Mouse (Mus musculus) CD8-positive naive resting alpha-beta T cell, adult 2 months (primary cell): ENCODE data around the gene 1700008O03Rik.

Experiments
- DNase-seq, 2 experiments: peaks; one replicate each; pipeline ENCODE4 v3.0.0; 2022; ENCODE audit warnings: low read depth in 2 of 2, low spot score in 2 of 2

1700008O03Rik gene

DNA sequence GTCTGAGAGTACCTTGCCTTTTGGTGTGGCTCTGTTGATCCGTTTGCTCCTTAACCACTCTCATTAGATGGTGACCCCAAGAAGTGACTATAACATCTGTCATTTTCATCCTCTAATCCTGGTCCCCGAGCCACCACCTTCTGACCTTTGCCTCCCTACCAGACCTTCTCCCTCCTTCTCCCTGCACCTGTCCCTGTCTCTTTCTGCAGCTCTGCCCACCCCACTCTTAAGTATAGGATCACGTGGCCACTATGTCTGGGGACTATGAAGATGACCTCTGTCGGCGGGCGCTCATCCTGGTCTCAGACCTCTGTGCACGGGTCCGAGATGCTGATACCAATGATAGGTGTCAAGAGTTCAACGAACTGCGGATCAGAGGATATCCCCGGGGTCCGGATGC lies at the start of gene 1700008O03Rik:
Gene 1700008O03Rik, minus strand, starts transcription at position 101 of the 400 bp plus-strand sequence.
- no peak for DNase-seq

DNA sequence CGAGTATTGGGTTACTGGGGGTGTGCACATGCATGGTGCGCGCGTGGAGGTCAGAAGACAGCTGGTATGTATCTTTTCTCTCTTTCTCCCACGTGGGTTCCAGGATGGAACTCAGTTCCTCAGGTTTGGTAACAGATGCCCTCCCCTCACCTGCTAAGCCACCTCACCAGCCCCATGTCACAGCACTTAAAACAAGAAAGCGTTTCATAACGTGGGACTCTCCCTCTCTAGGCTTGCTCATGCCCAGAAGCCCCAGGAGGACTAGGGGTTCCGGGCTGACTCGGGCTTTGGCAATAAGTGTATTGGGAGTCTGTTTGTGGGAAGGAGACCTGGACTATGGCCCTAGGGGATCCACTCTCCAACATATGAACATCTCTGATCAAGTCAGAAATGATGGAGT lies 48.5 kb upstream of the 1700008O03Rik start:
- DNase-seq: no peak

DNA sequence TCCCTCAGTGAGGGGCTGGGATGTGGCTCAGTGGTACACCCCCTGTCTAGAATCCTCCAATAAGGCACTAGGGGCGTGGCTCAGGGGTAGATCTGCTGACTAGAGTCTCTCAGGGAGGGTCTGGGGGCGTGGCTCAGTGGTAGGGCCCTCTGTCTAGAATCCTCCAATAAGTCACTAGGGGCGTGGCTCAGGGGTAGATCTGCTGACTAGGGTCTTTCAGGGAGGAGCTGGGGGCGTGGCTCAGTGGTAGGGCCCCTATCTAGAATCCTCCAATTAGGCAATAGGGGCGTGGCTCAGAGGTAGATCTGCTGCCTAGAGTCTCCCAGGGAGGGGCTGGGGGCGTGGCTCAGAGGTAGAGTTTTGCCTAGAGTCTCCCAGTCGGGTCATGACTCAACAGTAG lies 47.8 kb upstream of the 1700008O03Rik start:
- DNase-seq: no peak

DNA sequence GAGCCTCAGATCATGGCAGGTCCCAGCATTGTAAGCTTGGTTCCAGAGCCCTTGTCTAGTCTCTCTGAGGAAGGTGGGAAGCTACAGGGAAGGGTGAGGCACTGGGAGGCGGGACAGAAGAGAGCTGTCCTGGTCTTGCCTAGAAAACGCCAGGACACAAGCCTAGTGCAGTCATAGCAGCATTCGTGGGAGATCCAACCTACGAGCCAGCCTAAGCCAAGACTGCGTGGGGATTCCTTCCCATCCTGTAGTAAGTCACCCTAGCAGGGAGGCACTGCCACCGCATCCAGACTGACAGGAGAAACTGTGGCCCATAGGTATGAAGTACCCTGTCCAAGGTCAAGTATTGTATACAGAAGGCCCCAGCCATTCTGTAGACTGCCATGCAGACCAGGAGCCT lies 46.9 kb upstream of the 1700008O03Rik start:
- no peak for DNase-seq

DNA sequence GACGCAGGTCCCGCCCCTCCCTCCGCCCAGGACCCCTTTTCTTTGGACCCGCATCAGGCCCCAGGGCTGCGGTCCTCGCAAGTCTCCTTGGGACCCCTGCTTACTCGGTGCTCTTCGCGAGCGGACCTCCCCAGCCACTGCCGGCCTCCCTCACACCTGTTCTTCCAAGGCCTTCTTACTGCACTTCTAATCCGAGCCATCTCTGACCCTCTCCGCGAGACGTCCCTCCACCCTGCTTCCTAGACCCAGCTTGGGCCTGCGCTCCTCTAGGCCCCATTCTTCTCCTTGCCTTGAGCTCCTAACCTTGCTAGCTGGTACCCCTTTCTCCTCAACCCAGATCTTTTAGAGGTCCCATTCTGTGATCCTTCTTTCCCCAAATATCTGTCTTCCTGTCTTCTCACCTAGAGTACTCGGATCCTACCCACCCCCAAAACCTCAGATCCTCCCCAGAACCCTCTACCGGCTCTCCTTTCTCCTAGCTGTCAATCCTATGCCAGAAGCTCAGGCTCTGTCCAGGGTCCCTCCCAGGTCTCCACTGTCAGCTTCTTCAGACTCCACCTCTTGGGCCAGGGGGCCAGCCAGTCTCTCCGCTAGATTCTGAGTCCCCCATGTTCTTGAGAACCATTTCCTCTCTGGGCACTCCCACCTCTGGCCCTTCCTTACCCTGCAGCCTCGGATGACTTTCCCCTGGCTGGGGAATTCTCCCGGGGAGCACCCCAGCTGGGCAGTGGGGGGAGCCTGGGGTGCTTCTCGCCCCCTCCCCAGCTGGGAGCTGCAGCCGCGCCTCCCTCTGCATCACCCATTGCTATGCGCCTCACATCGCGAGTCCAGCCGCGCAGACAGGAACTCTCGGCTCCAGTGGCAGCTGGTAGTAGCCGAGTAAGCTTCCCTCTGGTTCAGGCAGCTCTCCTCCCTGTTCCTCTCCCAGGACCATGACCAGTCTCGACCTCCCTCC lies 44.2 kb upstream of the 1700008O03Rik start:
- DNase-seq: no peak

DNA sequence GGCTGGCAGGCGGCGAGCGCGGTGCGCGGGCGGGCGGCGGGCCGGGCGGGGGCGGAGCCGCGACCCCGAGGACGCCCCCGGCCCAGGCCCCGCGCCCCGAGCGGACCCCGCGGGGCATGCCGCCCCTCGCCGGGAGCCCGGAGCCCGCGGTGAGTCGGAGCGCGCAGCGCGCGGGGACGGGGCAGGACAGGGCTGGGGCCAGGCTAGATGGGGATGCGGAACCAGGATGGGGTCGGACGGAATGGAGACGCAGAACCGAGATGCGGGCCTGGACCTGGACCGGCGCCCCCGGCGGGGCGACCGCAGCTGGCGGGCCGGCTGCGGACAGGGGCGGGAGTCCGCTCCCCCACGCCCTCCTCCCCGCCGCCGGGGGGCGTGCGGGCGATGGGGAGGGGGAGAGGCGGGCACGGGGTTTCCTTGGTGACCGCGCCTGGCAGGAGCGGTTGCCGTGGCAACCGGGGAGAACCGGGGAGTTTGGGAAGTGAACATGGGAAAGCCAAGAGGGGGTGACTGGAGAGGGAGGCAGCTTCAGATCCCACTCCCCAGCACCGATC lies 43.4 kb upstream of the 1700008O03Rik start, which contains the start of gene Lrrc4b:
Gene Lrrc4b, plus strand, starts transcription at position 51 of the 554 bp plus-strand sequence.
- DNase-seq: no peak

DNA sequence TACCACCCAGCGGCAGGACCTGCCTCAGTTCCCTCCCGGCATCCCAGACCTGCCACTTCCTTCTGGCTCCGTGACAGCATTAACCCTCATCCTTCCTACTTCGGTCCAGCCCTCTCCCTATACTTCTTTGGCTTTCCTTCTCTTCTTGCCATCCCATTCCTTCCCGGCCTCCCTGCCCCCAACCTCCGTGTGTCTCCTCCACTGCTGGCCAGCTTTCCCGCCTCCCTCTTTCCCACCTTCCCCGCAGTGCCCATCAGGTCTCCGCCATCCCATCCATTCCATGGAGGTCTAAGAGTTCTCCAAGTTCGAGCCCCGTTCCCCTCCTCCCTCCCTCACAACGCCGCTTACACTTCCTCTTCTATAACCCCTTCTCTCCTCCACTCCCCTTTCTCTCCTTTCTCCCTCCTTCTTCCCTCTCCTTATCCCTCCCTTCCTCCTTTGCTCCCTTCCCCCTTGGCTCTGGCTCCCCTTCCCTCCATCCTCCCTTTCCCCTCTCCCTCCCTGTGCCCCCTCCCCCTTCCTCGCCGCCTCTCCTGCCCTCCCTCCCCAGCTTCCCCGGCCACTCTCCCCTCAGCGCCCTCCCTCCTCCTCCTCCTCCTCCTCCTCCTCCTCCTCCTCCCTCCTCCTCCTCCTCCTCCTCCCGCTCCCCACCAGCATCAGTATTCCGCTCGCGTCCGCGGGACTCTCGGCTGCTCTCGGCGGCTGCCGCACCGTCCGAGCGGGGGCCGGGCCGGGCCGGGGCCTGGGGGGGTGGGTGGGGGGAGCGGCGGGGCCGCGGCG lies 42.7 kb upstream of the 1700008O03Rik start:
- no peak for DNase-seq

DNA sequence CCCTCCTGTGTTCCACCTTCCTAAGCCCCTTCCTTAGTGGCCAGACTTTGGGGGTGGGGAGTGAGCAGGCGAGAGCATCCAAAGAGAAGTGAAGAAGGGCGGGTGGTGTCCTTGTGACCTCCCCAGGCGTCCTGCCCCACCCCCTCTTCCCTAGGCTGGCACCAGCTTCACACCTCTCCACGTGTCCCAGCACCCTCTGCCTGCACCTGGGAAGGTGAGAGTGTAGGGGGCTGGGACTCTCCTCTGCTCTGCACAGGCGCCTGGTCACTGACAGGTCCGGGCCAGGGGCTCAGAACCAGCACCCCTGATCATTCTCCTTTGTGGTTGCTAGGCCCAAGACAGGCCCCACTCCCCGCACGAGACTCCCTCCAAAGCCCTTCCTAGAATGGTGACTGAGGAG lies 42.0 kb upstream of the 1700008O03Rik start:
- no peak for DNase-seq

DNA sequence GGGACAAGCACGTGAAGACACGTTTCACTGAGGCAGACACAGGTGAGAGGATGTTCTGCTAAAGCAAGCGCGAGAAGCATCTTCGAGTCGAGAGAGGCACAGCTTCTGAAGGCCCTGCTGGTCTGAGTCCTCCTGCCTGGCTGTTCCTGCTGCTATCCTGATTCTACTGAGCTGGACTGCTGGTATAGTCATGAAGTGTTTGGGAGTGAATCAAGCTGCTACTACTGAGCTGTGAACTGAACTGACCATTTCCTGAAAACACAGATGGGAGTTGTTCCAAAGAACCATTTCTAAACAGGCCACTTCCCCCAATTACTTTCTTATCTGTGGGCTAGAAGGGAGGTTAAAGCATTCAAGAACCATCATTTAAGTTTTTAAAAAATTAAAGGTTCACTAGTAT lies 27.7 kb upstream of the 1700008O03Rik start:
- no peak for DNase-seq

DNA sequence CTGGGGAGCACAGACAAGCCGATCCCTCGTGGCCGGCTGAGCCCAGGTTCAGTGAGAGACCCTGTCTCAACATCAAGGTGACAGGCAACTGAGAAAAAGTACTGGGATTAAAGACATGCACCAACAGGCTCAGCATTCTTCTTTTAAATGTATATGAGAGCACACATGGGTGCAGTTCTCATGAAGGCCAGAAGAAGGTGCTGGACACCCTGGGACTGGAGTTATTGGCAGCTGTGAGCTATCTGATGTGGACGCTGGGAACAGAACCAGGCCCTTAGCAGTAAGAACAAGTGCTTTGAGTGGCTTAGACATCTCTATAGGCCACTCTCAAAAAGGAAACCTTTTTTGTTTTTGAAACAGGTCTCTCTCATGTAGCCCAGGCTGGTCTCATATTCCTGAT lies 25.5 kb upstream of the 1700008O03Rik start:
- no peak for DNase-seq

DNA sequence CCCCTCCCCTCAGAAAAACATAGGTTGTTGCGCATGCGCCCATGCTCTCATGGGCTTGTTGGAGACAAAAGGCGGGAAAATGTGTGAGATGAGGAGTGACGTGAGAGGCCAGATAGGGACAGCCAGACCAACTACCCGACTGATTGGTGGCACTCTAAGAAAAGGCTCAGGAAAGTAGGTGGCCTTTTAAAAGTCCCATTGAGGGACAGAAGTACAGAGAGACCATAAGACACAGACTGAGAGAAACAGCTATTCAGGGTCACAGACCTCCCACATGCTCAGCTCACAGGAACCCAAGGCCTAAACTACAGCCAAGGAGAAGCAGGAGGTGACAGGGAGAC lies 20.4 kb upstream of the 1700008O03Rik start:
- DNase-seq: no peak

DNA sequence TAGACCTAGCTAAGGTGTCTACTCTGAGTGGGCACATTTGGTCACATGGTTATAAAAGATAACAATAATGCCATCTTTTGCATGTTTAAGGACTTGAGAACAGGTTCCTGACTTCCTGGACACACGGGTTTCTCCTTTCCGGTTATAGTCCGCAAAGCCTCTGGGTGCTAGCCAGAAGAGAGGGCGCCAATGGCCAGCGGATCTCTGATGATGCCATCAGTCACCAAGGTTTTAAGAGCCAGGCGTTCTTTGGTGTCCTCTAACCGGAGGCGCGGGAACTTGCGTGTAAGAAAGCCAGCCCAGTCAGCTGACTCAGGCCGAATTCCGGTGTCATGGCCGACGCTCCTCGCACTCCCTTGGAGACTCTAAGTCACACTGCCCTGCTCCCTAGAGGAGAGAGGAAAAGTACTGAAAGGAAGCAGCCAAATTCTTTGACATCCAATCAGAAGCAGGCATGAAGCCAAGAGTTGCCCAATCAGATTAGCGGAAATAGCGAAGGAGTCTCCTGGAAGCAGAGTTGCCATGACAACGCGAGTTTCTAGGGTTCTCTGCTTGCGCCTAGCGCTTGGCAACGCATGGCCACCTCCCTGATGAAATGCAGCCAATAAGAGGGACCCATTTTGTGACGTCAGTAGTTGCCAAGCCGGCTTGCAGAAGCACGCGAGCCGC lies 19.9 kb upstream of the 1700008O03Rik start:
- DNase-seq: peak; percentile 65 to 77

DNA sequence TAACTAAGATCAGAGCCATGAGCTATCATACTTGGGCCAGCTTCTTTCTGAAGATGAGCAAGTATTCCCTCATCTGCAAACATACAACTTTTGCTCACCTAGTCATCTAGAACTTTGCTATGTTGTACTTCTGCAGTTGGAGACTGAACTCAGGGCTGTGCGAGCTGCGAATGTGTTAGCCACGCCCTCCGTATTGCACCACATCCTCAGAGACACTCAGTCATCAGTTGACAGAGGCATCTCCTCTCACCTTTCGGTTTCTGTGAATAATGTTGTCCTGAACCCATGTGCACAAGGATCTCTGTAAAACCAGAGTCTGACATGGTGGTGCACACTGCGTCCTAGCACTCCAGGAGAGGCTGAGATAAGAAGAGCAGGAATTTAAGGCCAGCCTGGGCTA lies 16.1 kb upstream of the 1700008O03Rik start:
- DNase-seq: no peak

DNA sequence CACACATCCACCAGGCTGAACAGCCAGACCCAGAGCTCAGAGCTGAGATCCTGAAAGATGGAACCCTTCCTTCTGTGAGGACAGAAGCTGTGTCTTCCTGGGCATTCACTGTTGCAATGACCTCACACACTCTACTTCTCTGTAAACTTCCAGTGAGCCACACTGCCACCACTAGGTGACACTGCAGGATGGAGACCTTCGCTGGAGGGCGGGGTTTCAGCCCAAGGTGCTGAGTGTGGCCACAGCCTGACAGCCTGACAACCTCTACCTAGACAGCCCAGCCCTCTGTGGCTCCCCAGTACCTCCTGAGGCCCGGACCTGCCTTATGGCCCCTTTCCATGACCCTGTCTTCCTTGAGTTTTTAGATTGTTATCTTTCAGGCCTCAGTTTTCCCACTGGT lies 12.9 kb upstream of the 1700008O03Rik start:
- peak; percentile 45 to 51 for DNase-seq

DNA sequence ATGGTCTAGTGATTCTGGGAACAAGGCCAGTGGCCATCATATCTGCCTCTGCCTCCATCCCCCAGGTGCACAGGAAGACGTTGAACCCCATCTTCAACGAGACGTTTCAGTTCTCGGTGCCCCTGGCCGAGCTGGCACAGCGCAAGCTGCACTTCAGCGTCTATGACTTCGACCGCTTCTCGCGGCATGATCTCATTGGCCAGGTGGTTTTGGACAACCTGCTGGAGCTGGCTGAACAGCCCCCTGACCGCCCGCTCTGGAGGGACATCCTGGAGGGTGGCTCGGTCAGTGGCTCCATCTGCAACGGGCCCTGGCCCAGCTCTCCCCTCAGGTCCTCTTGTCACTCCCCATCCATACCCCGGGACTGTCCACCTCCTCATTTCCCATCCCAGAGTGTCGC lies 7.7 kb upstream of the 1700008O03Rik start:
- DNase-seq: no peak

DNA sequence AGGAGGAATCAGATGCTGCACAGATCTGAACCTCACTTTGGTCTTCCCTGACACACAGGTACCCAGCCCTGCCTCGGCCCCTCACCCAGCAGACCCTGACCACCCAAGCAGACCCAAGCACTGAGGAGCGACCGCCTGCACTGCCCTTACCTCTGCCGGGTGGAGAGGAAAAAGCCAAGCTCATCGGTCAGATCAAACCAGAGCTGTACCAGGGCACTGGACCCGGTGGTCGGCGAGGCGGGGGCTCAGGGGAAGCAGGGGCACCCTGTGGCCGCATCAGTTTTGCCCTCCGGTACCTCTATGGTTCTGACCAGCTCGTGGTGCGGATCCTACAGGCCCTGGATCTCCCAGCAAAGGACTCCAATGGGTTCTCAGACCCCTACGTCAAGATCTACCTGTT lies 6.7 kb upstream of the 1700008O03Rik start:
- DNase-seq: no peak

DNA sequence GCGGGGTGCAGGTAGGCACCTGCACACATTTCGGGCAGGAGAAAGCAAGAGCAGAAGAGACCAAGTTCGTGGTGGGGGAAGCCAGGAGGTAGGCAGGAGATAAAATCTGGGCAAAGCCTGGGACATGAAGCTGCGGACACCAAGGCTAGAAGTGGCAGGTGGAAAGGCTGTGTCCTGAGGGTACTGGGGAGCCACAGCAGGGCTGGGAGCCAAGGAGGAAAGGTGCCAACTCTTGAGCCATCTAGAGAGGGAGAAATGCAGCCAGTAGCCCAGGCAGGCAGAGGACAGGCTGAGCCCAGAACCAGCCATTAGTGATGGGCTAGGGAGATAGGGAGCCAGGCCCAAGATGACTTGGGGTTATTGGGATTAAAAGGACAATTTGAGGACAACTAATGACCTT lies 6.2 kb upstream of the 1700008O03Rik start:
- no peak for DNase-seq

DNA sequence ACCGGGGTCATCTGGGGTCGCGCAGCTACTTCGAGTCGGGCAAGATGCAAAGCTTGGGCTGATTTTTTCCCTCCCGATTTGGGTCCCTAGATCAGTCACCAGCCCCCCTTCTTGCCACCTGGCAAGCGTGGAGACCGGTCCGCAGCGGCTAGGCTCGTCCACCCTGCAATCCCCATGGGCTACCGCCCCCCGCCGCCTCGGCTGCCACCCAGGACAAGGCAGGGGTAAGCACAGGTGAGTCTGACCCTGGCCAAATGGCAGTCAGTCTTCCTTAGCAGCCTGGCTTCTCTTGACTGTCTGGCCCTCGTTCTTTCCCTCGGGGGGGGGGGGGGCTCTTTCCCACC lies 932 bp downstream of the 1700008O03Rik start:
- no peak for DNase-seq

DNA sequence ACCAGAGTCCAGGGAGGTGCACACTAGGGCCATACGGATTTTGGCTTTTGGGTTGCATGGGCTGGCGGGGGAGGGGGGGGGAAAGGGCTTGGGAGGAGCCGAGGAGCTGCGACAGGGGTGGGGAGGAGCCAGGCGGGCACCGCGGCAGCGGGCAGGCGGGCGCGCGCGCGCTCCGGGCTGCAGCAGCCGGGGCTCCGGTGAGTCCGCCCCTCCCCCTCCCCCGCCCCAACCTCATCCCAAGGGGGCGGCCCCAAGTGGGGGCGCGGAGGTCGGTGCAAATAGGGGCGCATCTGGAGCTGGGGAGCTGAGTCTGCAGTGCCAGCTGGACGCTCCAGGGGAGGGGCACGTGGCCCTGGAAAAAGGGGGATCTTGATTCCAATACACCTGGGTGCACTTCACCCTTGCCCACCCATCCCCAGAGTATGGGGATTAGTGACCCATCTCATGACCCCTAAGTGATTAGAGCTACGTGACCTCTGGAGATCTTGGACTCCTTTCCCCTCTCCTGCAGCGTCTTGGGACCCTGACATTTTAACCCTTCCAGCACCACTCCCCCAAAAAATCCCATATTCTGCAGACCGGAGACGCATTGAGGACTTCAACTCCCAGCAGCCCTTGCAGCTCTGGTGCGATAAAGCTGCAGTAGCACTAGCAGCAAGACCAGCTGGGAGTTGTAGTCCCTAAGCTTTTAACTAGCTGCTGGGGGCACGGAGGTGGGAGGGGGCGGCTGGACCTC lies 1.5 kb downstream of the 1700008O03Rik start, which contains the start of gene Syt3:
Gene Syt3, plus strand, starts transcription at position 123 of the 736 bp plus-strand sequence.
- peak in 1 of 2 experiments; percentile 23 for DNase-seq

DNA sequence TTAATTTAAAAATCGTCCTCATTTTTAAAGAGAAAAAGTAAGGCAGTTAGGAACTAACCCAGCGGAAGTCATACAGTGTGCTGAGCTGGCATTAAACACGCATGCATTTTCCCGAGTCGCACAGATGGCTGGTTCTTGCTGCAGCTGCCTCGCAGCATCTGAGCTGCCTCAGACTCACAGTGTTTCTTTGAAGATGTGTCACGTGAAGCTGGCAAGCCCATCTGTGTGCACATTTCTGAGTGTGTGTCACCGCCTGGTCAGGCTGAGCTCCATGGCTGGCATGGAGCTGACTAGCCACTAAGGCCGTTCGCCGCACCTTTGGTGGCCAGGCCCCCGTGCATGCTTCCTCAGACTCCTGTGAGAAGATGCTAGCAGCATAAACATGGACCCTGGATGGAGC lies 3.1 kb downstream of the 1700008O03Rik start:
- DNase-seq: no peak

DNA sequence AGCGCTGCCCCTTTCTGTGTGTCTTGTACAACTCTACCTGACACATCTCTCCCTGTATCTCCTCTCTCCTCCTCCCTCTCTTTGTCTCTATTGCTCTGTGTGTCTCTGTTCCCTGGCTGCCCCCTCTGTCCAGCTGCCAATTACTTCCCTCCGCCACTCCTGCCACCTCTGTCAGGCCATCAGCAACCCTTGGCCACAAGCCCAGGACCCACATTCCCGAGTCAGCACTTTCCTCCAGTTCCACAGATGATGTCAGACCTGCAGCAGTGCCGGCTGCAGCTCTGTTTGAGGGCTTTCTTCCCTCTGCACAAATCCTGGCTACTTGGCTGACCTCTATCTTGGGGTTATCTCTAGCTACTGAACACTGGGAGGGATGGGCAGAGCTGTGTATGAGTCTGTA lies 7.3 kb downstream of the 1700008O03Rik start:
- DNase-seq: no peak
